Mouse (Mus musculus): ENCODE measurements around the gene Coro7.

DNA sequence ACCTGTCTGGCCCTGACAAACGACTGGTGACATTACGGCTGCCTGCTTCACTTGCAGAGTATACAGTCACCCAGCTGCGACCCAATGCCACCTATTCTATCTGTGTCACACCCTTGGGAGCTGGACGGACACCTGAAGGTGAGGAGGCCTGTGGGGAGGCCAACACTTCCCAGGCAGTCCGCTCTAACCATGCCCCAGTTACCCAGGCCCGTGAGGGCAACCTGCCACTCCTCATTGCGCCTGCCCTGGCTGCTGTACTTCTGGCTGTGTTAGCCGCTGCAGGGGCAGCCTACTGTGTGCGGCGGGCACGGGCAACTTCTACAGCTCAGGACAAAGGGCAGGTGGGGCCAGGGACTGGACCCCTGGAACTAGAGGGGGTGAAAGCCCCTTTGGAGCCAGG is 29.9 kb downstream of the Coro7 start:
- no peak for TF ChIP-seq GATA1 (IDR thresholded peaks at IDR 0.05; ENCODE audit: borderline replicate concordance, low read length)
- TF ChIP-seq FLI1 (IDR thresholded peaks at IDR 0.05; ENCODE audit: low read length): no peak
